In genomic region chr15:37134386-37134785, GRCm38 (mm10) we compare ENCODE assay signal across 8 mouse cellular contexts.
DNase-seq lines count a peak whose midpoint lies in the region; ATAC-seq lines count a peak whose summit lies in the region.

No protein-coding gene starts in this region.

- H3K27me3 ChIP-seq in lung, embryonic 15.5 days = no peaks in the 10 kb centered on the region

- peaks cover 19% of the 10 kb centered on the region for H3K4me1 ChIP-seq in lung, embryonic 15.5 days

- H3K27ac ChIP-seq in lung, embryonic 15.5 days = peak overlapping the region; percentile 97

- H3K4me2 ChIP-seq in lung, embryonic 15.5 days = peak overlapping the region; percentile 84; the same call in 1 of the 2 replicates

- H3K9me3 ChIP-seq in lung, embryonic 15.5 days = no peaks in the 10 kb centered on the region

- no peak overlapping the region for H3K9ac ChIP-seq in lung, embryonic 15.5 days

- no peaks in the 10 kb centered on the region for H3K36me3 ChIP-seq in lung, embryonic 15.5 days

- H3K4me3 ChIP-seq in lung, embryonic 15.5 days = 0 out of 2 replicates have a peak overlapping the region, but pooled peaks have one; percentile 55

- no peak for ATAC-seq in lung, embryonic 15.5 days (ENCODE audit: borderline replicate concordance, extremely low read depth, low FRiP score, low TSS enrichment)
- ATAC-seq in megakaryocyte, adult 5-6 weeks (ENCODE audit: poor library complexity, severe bottlenecking) = no peak

- peak; percentile 32 to 45 for DNase-seq in cerebellum, postnatal 10 days
- no peak for DNase-seq in cerebellum, adult 11 months
- DNase-seq in lung, postnatal 25 days (ENCODE audit: low spot score) = no peak
- peak; percentile 40 for DNase-seq in kidney, postnatal 10 days
- peak; percentile 30 for DNase-seq in retina, postnatal 1 day
- no peak for DNase-seq in testis, postnatal 14 days (ENCODE audit: low spot score)

- 40% methylated on average over 4 of the region's 4 CpGs for WGBS in lung, embryonic 15.5 days

Comparison
In these comparisons a context has a peak if more than half of its experiments do, and no peak if none do; other contexts are left out.
1. DNase-seq: peak in cerebellum, postnatal 10 days (2 of 2), kidney, postnatal 10 days (single experiment) and retina, postnatal 1 day (single experiment); none in cerebellum, adult 11 months (single experiment), lung, postnatal 25 days (single experiment) and testis, postnatal 14 days (single experiment).